Mouse (Mus musculus): Measurements from ENCODE around the gene Zscan4d.
"Not testable (repeated sequence)": the region's sequence is repeated elsewhere in the genome, so short reads cannot be mapped to it uniquely, and the experiment has no call there.

Zscan4d gene

GRCm38 (mm10) chr7:11166059-11166458, at the start of gene Zscan4d:
Gene Zscan4d (minus strand): TSS chr7:11166159.
- DNase-seq (ENCODE audit: low spot score in 2 of 2): not testable (repeated sequence)

- DNase-seq (ENCODE audit: low spot score in 2 of 2): not testable (repeated sequence)
Observed at GRCm38 (mm10) chr7:11158036-11158435, 7.9 kb downstream of the Zscan4d start.
